Mouse (Mus musculus) heart, embryonic 12.5 days (tissue): Measurements from ENCODE around the gene Pcsk4. TPM values are rescaled to one million over a fixed set of nuclear protein-coding genes. Genes with fewer than 3 reads are reported as not detected.
A peak's percentile ranks its signal among the peaks of the same experiment; 100 is the strongest.

Experiments used
- ATAC-seq: fragments of 200-750 bp; cut with Nextera tagmentation; 2 replicates; pipeline ENCODE4 v1.8.0; 2017; ENCODE audit warnings: moderate TSS enrichment, moderate library complexity; ENCODE audit not compliant: insufficient number of reproducible peaks, low FRiP score
- H3K27ac ChIP-seq: fragments of 300-500 bp; sonication (generic); 2 replicates; pipeline ENCODE4 v1.5.1; 2016; ENCODE audit warnings: mild to moderate bottlenecking, moderate library complexity; ENCODE audit not compliant: poor library complexity, severe bottlenecking
- H3K27me3 ChIP-seq: fragments of 300-500 bp; sonication (generic); replicated peaks from 2 replicates; pipeline ENCODE4 v1.6.1; 2016; ENCODE audit warnings: mild to moderate bottlenecking, moderate library complexity
- H3K36me3 ChIP-seq: fragments of 300-500 bp; sonication (generic); 2 replicates; pipeline ENCODE4 v1.6.1; 2016; ENCODE audit warnings: mild to moderate bottlenecking, moderate library complexity
- H3K4me1 ChIP-seq: fragments of 300-500 bp; sonication (generic); replicated peaks from 2 replicates; pipeline ENCODE4 v1.6.1; 2016; ENCODE audit warnings: mild to moderate bottlenecking
- H3K4me2 ChIP-seq: fragments of 300-500 bp; sonication (generic); 2 replicates; pipeline ENCODE4 v1.6.1; 2016; ENCODE audit warnings: mild to moderate bottlenecking, moderate library complexity
- H3K4me3 ChIP-seq: fragments of 300-500 bp; sonication (generic); 2 replicates; pipeline ENCODE4 v1.5.1; 2016; ENCODE audit warnings: mild to moderate bottlenecking
- H3K9ac ChIP-seq: fragments of 300-500 bp; sonication (generic); 2 replicates; pipeline ENCODE4 v1.6.1; 2016; ENCODE audit warnings: mild to moderate bottlenecking, moderate library complexity
- H3K9me3 ChIP-seq: fragments of 300-500 bp; sonication (generic); replicated peaks from 2 replicates; pipeline ENCODE4 v1.6.1; 2016; ENCODE audit warnings: mild to moderate bottlenecking, moderate library complexity
- WGBS: fragments of 180-500 bp; shearing (Covaris S2); methylation state at CpG from one replicate; pipeline ENCODE4 v1.1.7; 2016; 5-methylcytosine and 5-hydroxymethylcytosine counted together
- polyA plus RNA-seq: library from polyadenylated mRNA; unstranded; fragments of >200 nt; fragmentation: Nextera tagmentation; extraction: Ambion mirVana; gene quantifications from 2 replicates; pipeline ENCODE4 v1.2.1, GENCODE M21; 2016

Gene Pcsk4
- polyA plus RNA-seq, result 1.0 and 1.5 TPM in 2 replicates

DNA sequence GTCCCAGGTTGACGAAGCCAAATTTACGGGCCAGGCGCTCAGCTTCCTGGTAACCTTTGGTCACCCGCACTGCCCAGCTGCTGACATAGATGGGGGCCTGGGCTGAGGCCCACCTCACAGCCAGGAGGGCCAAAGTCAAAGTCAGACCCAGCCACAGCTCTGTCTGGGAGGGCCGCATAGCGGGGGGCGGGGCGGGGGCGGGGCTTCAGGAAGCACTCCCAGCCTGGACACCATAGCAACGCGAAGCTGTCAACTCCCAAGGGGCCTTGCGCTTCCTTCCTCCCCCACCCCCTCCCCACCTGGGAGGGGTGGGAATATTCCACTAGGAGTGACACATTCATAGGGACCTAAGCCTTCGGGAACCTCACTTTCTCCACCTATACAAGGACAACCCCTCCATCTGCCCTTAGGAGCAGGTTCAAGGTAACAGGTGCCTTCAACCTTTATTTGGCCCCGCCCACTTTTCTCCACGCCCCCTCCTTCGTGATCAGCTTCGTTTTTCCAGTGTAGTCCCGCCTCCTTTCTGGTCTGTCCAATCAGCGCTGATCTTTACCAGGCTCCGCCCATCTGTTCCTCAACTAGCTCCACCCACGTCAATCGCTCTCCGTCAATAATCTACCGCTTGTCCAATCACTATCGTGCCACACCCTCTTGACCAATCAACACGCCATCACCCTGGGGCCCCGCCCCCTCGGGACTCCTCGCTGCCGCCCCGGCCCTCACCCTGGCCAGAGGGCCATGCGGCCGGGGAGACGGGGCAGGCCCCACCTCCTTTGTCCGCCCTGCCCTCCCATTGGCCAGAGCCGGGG lies at the start of gene Pcsk4, which contains the start of gene Reep6:
Pcsk4 (minus strand) TSS at position 226 of the 809 bp plus-strand sequence.
Reep6 (plus strand) TSS at position 681 of the 809 bp plus-strand sequence.
- whole genome bisulfite sequencing, result 3% methylated on average over 36 of the region's 36 CpGs
- H3K9ac ChIP-seq, result peak within 1 kb of the TSS; percentile 64
- H3K4me3 ChIP-seq, result peak within 1 kb of the TSS; percentile 49
- no peak within 1 kb of the TSS for H3K27ac ChIP-seq
- peaks cover 15% of the 10 kb centered on the region for H3K4me1 ChIP-seq
- ATAC-seq, result peak; percentile 96
- no peaks in the 10 kb centered on the region for H3K36me3 ChIP-seq
- H3K4me2 ChIP-seq, result peak within 1 kb of the TSS; percentile 85
- H3K27me3 ChIP-seq, result peaks cover 59% of the 10 kb centered on the region
- H3K9me3 ChIP-seq, result no peaks in the 10 kb centered on the region

DNA sequence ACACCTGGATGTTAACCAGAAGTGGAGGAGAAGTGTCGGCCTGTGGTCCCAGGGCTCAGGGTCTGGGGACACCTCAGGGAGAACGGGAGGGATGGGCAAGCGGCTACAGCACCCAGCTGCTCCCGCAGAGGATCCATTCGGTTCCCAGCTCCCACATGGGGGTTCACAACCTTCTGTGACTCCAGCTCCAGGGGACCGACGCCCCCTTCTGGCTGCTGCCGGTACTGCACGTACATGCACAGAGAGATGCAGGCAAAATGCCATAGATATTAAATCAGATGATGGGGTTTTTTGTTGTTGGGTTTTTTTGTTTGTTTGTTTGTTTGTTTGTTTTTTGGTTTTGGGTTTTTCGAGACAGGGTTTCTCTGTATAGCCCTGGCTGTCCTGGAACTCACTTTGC lies 48.4 kb upstream of the Pcsk4 start:
- WGBS, result 39% methylated on average over 10 of the region's 10 CpGs
- no peak for ATAC-seq
- no peak overlapping the region for H3K27ac ChIP-seq

DNA sequence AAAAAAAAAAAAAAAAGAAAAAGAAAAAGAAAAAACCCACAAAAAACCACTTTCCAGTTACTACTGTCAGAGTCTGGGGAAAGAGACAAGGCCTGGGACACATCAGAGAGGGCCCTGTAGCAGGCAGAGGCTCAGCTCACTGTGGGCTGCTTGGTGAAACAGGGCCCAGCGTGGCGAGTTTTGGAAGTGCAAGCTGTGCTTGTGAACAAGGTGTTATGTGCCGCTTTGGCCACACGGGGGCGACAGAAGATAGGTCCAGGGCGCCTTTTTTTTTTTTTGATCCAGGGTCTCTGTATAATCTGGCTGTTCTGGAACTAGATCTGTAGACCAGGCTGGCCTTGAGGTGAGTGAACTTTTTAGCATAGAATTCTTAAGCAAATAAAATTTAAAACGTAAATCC lies 46.9 kb upstream of the Pcsk4 start:
- H3K4me2 ChIP-seq, result no peak overlapping the region
- H3K36me3 ChIP-seq, result peaks cover 14% of the 10 kb centered on the region
- no peak overlapping the region for H3K9ac ChIP-seq
- no peak overlapping the region for H3K4me3 ChIP-seq
- ATAC-seq, result no peak
- H3K9me3 ChIP-seq, result no peaks in the 10 kb centered on the region
- WGBS, result 2% methylated on average over 7 of the region's 7 CpGs
- peaks cover 3% of the 10 kb centered on the region; the same call in 1 of the 2 replicates for H3K4me1 ChIP-seq
- peaks cover 12% of the 10 kb centered on the region for H3K27me3 ChIP-seq
- H3K27ac ChIP-seq, result no peak overlapping the region

More for the DNA sequence above, 48.4 kb upstream of the Pcsk4 start:
- H3K9me3 ChIP-seq, result no peaks in the 10 kb centered on the region
- H3K4me1 ChIP-seq, result no peaks in the 10 kb centered on the region
- H3K4me3 ChIP-seq, result no peak overlapping the region
- H3K36me3 ChIP-seq, result peaks cover 30% of the 10 kb centered on the region
- H3K9ac ChIP-seq, result no peak overlapping the region
- H3K4me2 ChIP-seq, result no peak overlapping the region
- peaks cover 8% of the 10 kb centered on the region for H3K27me3 ChIP-seq

DNA sequence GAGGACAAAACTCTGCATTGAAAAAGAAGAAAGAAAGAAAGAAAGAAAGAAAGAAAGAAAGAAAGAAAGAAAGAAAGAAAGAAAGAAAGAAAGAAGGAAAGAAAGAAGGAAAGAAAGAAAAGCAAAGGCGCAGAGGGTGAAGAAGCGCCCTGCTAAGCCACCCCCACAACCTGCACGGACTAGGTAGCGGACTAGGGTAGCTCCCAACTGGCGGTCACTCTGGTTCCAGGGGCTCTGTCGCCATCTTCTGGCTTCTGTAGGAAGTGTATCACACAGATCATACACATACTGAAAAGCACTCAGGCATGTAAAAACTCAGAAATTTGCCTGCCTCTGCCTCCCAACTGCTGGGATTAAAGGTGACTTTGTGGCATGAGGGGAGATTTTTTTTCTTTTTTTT lies 44.8 kb upstream of the Pcsk4 start:
- ATAC-seq, result no peak
- peaks cover 20% of the 10 kb centered on the region for H3K27me3 ChIP-seq
- no peak overlapping the region for H3K4me2 ChIP-seq
- no peak overlapping the region for H3K27ac ChIP-seq
- H3K4me3 ChIP-seq, result no peak overlapping the region
- H3K9me3 ChIP-seq, result no peaks in the 10 kb centered on the region
- peaks cover 3% of the 10 kb centered on the region; the same call in 1 of the 2 replicates for H3K4me1 ChIP-seq
- 14% methylated on average over 6 of the region's 6 CpGs for WGBS
- no peak overlapping the region for H3K9ac ChIP-seq
- H3K36me3 ChIP-seq, result no peaks in the 10 kb centered on the region

- WGBS, result 83% methylated on average over 6 of the region's 6 CpGs
- H3K4me3 ChIP-seq, result no peak overlapping the region
- no peak for ATAC-seq
- H3K4me1 ChIP-seq, result peaks cover 3% of the 10 kb centered on the region; the same call in 1 of the 2 replicates
- peaks cover 5% of the 10 kb centered on the region for H3K9me3 ChIP-seq
- H3K36me3 ChIP-seq, result no peaks in the 10 kb centered on the region
- H3K4me2 ChIP-seq, result no peak overlapping the region
- H3K27me3 ChIP-seq, result peaks cover 31% of the 10 kb centered on the region
- no peak overlapping the region for H3K27ac ChIP-seq
- peak overlapping the region; percentile 25; the same call in 1 of the 2 replicates for H3K9ac ChIP-seq
These were observed 43.4 kb upstream of the Pcsk4 start for GRCm38 (mm10) chr10:80372706-80373105.

DNA sequence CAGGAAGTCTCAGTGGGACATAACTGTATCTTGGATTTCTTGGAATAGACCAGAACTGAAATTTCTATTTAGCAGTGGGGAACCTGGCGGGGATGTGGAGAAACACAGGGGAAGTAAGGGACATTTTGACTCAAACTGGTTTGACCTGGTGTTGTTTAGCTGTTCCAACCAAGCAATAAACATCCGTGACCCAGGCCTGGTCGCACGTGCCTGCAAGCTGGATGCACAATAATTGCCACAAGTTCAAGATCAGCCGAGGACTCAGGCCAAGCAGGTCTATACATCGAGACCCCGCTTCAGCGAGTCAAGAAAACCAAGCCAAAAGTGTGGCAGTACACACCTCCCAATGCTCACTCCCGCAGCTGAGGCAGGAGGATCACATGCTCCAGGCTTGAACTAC lies 42.7 kb upstream of the Pcsk4 start:
- Histone ChIP-seq H3K4me3 (0 out of 2 replicates have a peak overlapping the region, but pooled peaks have one; percentile 29), H3K27ac (no peak overlapping the region), H3K9me3 (peaks cover 5% of the 10 kb centered on the region), H3K9ac (no peak overlapping the region), H3K4me1 (peaks cover 3% of the 10 kb centered on the region; the same call in 1 of the 2 replicates), H3K27me3 (peaks cover 38% of the 10 kb centered on the region), H3K36me3 (no peaks in the 10 kb centered on the region), H3K4me2 (peak overlapping the region; percentile 39)
- WGBS, result 64% methylated on average over 9 of the region's 9 CpGs
- no peak for ATAC-seq

DNA sequence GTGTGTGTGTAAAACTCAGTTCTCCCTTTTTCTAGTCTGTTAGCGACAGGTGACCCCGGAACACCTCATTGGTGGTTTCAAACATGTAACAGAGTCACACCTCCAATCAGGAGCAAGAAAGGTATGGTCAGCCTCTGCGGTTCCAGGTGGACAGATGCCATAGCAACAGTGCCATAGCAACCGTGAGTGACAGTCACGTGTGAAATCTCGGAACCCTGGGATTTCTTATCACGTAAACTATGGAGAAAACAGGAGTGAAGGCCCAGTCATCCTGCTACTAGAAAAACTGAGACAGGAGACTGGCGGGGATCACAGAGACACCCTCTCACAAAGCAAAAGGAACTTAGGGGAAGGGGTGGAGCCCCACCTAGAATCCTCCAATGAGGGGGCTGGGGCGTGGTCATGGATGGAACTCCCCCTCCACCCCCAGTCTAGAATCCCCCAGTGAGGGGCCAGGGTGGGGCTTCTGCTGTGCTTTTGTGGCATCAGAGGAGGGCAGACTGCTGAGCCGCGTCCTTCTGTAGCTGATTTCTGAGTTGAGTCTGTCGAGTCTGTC lies 42.2 kb upstream of the Pcsk4 start:
- Histone ChIP-seq H3K27ac (no peak overlapping the region), H3K4me3 (peak overlapping the region; percentile 29), H3K9me3 (peaks cover 5% of the 10 kb centered on the region), H3K27me3 (peaks cover 43% of the 10 kb centered on the region), H3K9ac (peak overlapping the region; percentile 16; the same call in 1 of the 2 replicates), H3K4me1 (peaks cover 3% of the 10 kb centered on the region; the same call in 1 of the 2 replicates), H3K4me2 (peak overlapping the region; percentile 39), H3K36me3 (no peaks in the 10 kb centered on the region)
- 7% methylated on average over 12 of the region's 12 CpGs for WGBS
- 0 out of 2 replicates have a peak, but pooled peaks have one; percentile 28 for ATAC-seq

- no peaks in the 10 kb centered on the region for H3K36me3 ChIP-seq
- 72% methylated on average over 21 of the region's 21 CpGs for WGBS
- no peak overlapping the region for H3K27ac ChIP-seq
- no peak for ATAC-seq
- peaks cover 5% of the 10 kb centered on the region for H3K9me3 ChIP-seq
- no peak overlapping the region for H3K4me3 ChIP-seq
- peaks cover 3% of the 10 kb centered on the region; the same call in 1 of the 2 replicates for H3K4me1 ChIP-seq
- no peak overlapping the region for H3K4me2 ChIP-seq
- no peak overlapping the region for H3K9ac ChIP-seq
- H3K27me3 ChIP-seq, result peaks cover 54% of the 10 kb centered on the region
These were observed 40.9 kb upstream of the Pcsk4 start for GRCm38 (mm10) chr10:80369995-80370747.

DNA sequence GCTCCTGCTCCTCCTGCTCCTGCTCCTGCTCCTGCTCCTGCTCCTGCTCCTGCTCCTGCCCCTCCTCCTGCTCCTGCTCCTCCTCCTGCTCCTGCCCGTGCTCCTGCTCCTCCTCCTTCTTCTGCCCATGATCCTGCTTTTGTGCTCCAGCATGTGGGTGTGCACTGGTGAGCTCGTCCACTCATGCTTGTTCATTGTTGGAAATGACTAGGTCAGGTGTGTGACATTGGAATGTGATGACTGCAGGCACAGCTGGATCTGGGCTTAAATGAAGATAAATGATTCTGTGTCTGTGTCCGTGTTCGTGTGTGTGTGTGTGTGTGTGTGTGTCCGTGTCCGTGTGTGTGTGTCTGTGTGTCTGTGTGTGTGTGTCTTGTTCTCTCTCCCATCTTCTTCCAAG lies 39.1 kb upstream of the Pcsk4 start:
- no peak overlapping the region for H3K4me2 ChIP-seq
- H3K9ac ChIP-seq, result no peak overlapping the region
- peaks cover 5% of the 10 kb centered on the region for H3K9me3 ChIP-seq
- H3K27ac ChIP-seq, result no peak overlapping the region
- peaks cover 3% of the 10 kb centered on the region; the same call in 1 of the 2 replicates for H3K4me1 ChIP-seq
- no peaks in the 10 kb centered on the region for H3K36me3 ChIP-seq
- H3K4me3 ChIP-seq, result no peak overlapping the region
- H3K27me3 ChIP-seq, result peaks cover 70% of the 10 kb centered on the region
- ATAC-seq, result no peak
- 80% methylated on average over 6 of the region's 6 CpGs for WGBS

DNA sequence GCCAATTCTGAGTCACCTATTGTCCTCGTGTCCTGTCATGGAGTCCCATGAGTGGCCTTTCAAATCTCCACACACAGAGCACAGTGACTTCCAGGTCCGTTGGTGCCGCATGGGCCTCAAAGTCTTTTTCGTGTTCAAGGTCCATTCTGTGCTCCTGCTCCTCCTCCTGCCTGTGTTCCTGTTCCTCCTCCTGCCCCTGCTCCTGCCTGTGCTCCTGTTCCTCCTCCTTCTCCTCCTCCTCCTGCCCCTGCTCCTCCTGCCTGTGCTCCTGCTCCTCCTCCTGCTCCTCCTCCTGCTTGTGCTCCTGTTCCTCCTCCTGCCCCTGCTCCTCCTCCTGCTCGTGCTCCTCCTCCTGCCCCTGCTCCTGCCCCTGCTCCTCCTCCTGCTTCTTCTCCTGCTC lies 38.7 kb upstream of the Pcsk4 start:
- no peak overlapping the region for H3K9ac ChIP-seq
- H3K36me3 ChIP-seq, result no peaks in the 10 kb centered on the region
- 52% methylated on average over 5 of the region's 5 CpGs for WGBS
- no peak overlapping the region for H3K4me3 ChIP-seq
- H3K27ac ChIP-seq, result no peak overlapping the region
- peaks cover 3% of the 10 kb centered on the region; the same call in 1 of the 2 replicates for H3K4me1 ChIP-seq
- H3K4me2 ChIP-seq, result no peak overlapping the region
- H3K27me3 ChIP-seq, result peaks cover 69% of the 10 kb centered on the region
- H3K9me3 ChIP-seq, result peaks cover 5% of the 10 kb centered on the region
- ATAC-seq, result no peak

GRCm38 (mm10) chr10:80365736-80366135 lies 36.4 kb upstream of the Pcsk4 start:
- H3K27me3 ChIP-seq, result peaks cover 73% of the 10 kb centered on the region
- peaks cover 9% of the 10 kb centered on the region for H3K9me3 ChIP-seq
- H3K4me1 ChIP-seq, result no peaks in the 10 kb centered on the region
- H3K4me3 ChIP-seq, result no peak overlapping the region
- ATAC-seq, result no peak
- 63% methylated on average over 6 of the region's 6 CpGs for WGBS
- no peak overlapping the region for H3K4me2 ChIP-seq
- no peaks in the 10 kb centered on the region for H3K36me3 ChIP-seq
- H3K9ac ChIP-seq, result no peak overlapping the region
- no peak overlapping the region for H3K27ac ChIP-seq
